Mouse (Mus musculus): Measurements from ENCODE around the gene Apbb2. TPM values are rescaled to one million over a fixed set of nuclear protein-coding genes. Genes with fewer than 3 reads are reported as not detected.

The Apbb2 gene
- polyA plus RNA-seq, 1 experiment from 2014 or later: 38.5 TPM

DNA sequence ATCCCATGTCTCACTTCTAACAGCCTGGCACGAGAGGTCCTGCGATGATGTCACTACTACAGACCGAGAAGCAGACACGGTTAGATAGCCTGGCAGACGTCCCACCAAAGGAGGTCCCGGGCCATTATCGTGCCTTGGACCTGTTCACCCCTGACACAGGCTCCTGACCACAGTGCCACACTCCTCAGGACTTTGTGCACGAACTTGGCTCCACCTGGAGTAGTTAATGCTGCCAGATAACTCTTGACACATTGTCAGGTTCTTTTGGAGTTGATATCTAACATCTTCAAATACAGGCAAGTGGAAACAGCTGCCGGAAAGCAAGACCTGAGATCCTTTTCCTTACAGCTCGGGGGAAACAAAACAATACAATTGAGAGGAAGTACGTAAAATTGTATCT is 148.9 kb downstream of the Apbb2 start:
- no peaks in the 10 kb centered on the region for H3K36me3 ChIP-seq (ENCODE audit: control insufficient read depth, insufficient read depth, low read length)
- H3K4me2 ChIP-seq (ENCODE audit: low read depth, severe bottlenecking): no peak overlapping the region
- H3K9me3 ChIP-seq (ENCODE audit: control insufficient read depth, low read length): no peaks in the 10 kb centered on the region
- H3K9ac ChIP-seq (ENCODE audit: low read length): no peak overlapping the region
- H3K4me1 ChIP-seq (ENCODE audit: control insufficient read depth, insufficient read depth, low read length): no peaks in the 10 kb centered on the region
- no peak overlapping the region for H3K4me3 ChIP-seq (ENCODE audit: low read depth, low read length)
- H3K27ac ChIP-seq (replicated peaks; ENCODE audit: low read depth, low read length): no peak overlapping the region; the same call in 1 of the 2 replicates
- WGBS: 79% methylated on average over 11 of the region's 11 CpGs
- ATAC-seq (ENCODE audit: insufficient number of reproducible peaks, low FRiP score, low TSS enrichment, low read depth) (no peak), DNase-seq (ENCODE audit: low spot score) (no peak)
- H3K27me3 ChIP-seq (ENCODE audit: control insufficient read depth, insufficient read depth, low read length): no peaks in the 10 kb centered on the region

- H3K9ac ChIP-seq (ENCODE audit: low read length): no peak overlapping the region
- H3K27ac ChIP-seq (replicated peaks; ENCODE audit: low read depth, low read length): no peak overlapping the region
- DNase-seq (ENCODE audit: low spot score): no peak
- ATAC-seq (ENCODE audit: insufficient number of reproducible peaks, low FRiP score, low TSS enrichment, low read depth): no peak
- no peak overlapping the region for H3K4me3 ChIP-seq (ENCODE audit: low read depth, low read length)
- H3K4me1 ChIP-seq (ENCODE audit: control insufficient read depth, insufficient read depth, low read length): no peaks in the 10 kb centered on the region; the same call in 1 of the 2 replicates
- H3K27me3 ChIP-seq (ENCODE audit: control insufficient read depth, insufficient read depth, low read length): no peaks in the 10 kb centered on the region
- no peaks in the 10 kb centered on the region for H3K9me3 ChIP-seq (ENCODE audit: control insufficient read depth, low read length)
- H3K36me3 ChIP-seq (ENCODE audit: control insufficient read depth, insufficient read depth, low read length): no peaks in the 10 kb centered on the region
- H3K4me2 ChIP-seq (ENCODE audit: low read depth, severe bottlenecking): no peak overlapping the region
- 63% methylated on average over 4 of the region's 4 CpGs for WGBS
Observed at GRCm38 (mm10) chr5:66468331-66469001, 150.1 kb downstream of the Apbb2 start.

GRCm38 (mm10) chr5:66462665-66463064 is 155.9 kb downstream of the Apbb2 start:
- DNase-seq (ENCODE audit: low spot score): no peak
- ATAC-seq (ENCODE audit: insufficient number of reproducible peaks, low FRiP score, low TSS enrichment, low read depth): no peak
- Histone ChIP-seq H3K36me3 (ENCODE audit: control insufficient read depth, insufficient read depth, low read length) (no peaks in the 10 kb centered on the region), H3K9me3 (ENCODE audit: control insufficient read depth, low read length) (no peaks in the 10 kb centered on the region), H3K4me1 (ENCODE audit: control insufficient read depth, insufficient read depth, low read length) (no peaks in the 10 kb centered on the region; the same call in 1 of the 2 replicates), H3K27ac (replicated peaks; ENCODE audit: low read depth, low read length) (no peak overlapping the region), H3K27me3 (ENCODE audit: control insufficient read depth, insufficient read depth, low read length) (no peaks in the 10 kb centered on the region), H3K9ac (ENCODE audit: low read length) (no peak overlapping the region), H3K4me3 (ENCODE audit: low read depth, low read length) (no peak overlapping the region), H3K4me2 (ENCODE audit: low read depth, severe bottlenecking) (no peak overlapping the region)
- WGBS: 75% methylated on average over 8 of the region's 8 CpGs

DNA sequence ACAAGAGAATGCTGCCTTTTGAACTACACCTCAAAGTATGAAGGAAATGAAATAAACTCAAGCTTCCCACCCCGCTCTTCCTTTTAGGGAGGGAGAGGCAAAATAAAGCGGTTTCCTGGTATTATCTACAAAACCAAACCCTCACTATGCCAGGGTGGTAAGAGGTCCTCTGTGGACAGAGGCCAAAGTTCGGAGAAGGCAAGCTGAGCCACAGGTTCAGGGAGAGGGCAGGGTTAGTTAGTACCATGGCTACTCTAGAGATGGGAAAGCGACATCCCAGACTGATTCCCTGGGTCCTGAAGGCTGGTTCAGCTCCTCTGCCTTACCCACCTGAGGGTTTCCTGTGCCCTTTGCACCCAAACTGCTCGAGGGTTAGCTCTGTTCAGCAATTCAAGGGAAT is 159.7 kb downstream of the Apbb2 start:
- Histone ChIP-seq H3K9ac (ENCODE audit: low read length) (no peak overlapping the region), H3K4me3 (ENCODE audit: low read depth, low read length) (no peak overlapping the region), H3K36me3 (ENCODE audit: control insufficient read depth, insufficient read depth, low read length) (no peaks in the 10 kb centered on the region), H3K9me3 (ENCODE audit: control insufficient read depth, low read length) (no peaks in the 10 kb centered on the region), H3K27ac (replicated peaks; ENCODE audit: low read depth, low read length) (no peak overlapping the region), H3K4me2 (ENCODE audit: low read depth, severe bottlenecking) (no peak overlapping the region), H3K4me1 (ENCODE audit: control insufficient read depth, insufficient read depth, low read length) (no peaks in the 10 kb centered on the region; the same call in 1 of the 2 replicates), H3K27me3 (ENCODE audit: control insufficient read depth, insufficient read depth, low read length) (no peaks in the 10 kb centered on the region)
- DNase-seq (ENCODE audit: low spot score) (no peak), ATAC-seq (ENCODE audit: insufficient number of reproducible peaks, low FRiP score, low TSS enrichment, low read depth) (no peak)
- 87% methylated on average over 5 of the region's 5 CpGs for WGBS

- WGBS: 89% methylated on average over 5 of the region's 5 CpGs
- H3K36me3 ChIP-seq (ENCODE audit: control insufficient read depth, insufficient read depth, low read length): no peaks in the 10 kb centered on the region; the same call in 1 of the 2 replicates
Observed at GRCm38 (mm10) chr5:66455271-66455670, 163.3 kb downstream of the Apbb2 start.

GRCm38 (mm10) chr5:66454826-66455225 is 163.8 kb downstream of the Apbb2 start:
- H3K9me3 ChIP-seq (ENCODE audit: control insufficient read depth, low read length): no peaks in the 10 kb centered on the region
- no peak overlapping the region for H3K4me3 ChIP-seq (ENCODE audit: low read depth, low read length)
- ATAC-seq (ENCODE audit: insufficient number of reproducible peaks, low FRiP score, low TSS enrichment, low read depth) (no peak), DNase-seq (ENCODE audit: low spot score) (no peak)
- H3K27ac ChIP-seq (replicated peaks; ENCODE audit: low read depth, low read length): no peak overlapping the region
- H3K4me2 ChIP-seq (ENCODE audit: low read depth, severe bottlenecking): no peak overlapping the region
- H3K4me1 ChIP-seq (ENCODE audit: control insufficient read depth, insufficient read depth, low read length): no peaks in the 10 kb centered on the region
- 85% methylated on average over 4 of the region's 4 CpGs for WGBS
- H3K36me3 ChIP-seq (ENCODE audit: control insufficient read depth, insufficient read depth, low read length): no peaks in the 10 kb centered on the region; the same call in 1 of the 2 replicates
- no peak overlapping the region for H3K9ac ChIP-seq (ENCODE audit: low read length)
- H3K27me3 ChIP-seq (ENCODE audit: control insufficient read depth, insufficient read depth, low read length): no peaks in the 10 kb centered on the region

More at GRCm38 (mm10) chr5:66455271-66455670, 163.3 kb downstream of the Apbb2 start:
- no peaks in the 10 kb centered on the region for H3K4me1 ChIP-seq (ENCODE audit: control insufficient read depth, insufficient read depth, low read length)
- H3K9ac ChIP-seq (ENCODE audit: low read length): no peak overlapping the region
- H3K4me3 ChIP-seq (ENCODE audit: low read depth, low read length): no peak overlapping the region
- no peak for ATAC-seq (ENCODE audit: insufficient number of reproducible peaks, low FRiP score, low TSS enrichment, low read depth)
- no peak overlapping the region for H3K4me2 ChIP-seq (ENCODE audit: low read depth, severe bottlenecking)
- H3K27me3 ChIP-seq (ENCODE audit: control insufficient read depth, insufficient read depth, low read length): no peaks in the 10 kb centered on the region
- H3K9me3 ChIP-seq (ENCODE audit: control insufficient read depth, low read length): no peaks in the 10 kb centered on the region
- no peak for DNase-seq (ENCODE audit: low spot score)
- no peak overlapping the region for H3K27ac ChIP-seq (replicated peaks; ENCODE audit: low read depth, low read length)

GRCm38 (mm10) chr5:66453106-66453505 is 165.5 kb downstream of the Apbb2 start:
- H3K4me1 ChIP-seq (ENCODE audit: control insufficient read depth, insufficient read depth, low read length): no peaks in the 10 kb centered on the region
- no peaks in the 10 kb centered on the region for H3K27me3 ChIP-seq (ENCODE audit: control insufficient read depth, insufficient read depth, low read length)
- WGBS: 78% methylated on average over 4 of the region's 4 CpGs
- no peak overlapping the region for H3K27ac ChIP-seq (replicated peaks; ENCODE audit: low read depth, low read length)
- ATAC-seq (ENCODE audit: insufficient number of reproducible peaks, low FRiP score, low TSS enrichment, low read depth): no peak
- H3K4me2 ChIP-seq (ENCODE audit: low read depth, severe bottlenecking): no peak overlapping the region
- H3K36me3 ChIP-seq (ENCODE audit: control insufficient read depth, insufficient read depth, low read length): no peaks in the 10 kb centered on the region; the same call in 1 of the 2 replicates
- H3K9me3 ChIP-seq (ENCODE audit: control insufficient read depth, low read length): no peaks in the 10 kb centered on the region
- no peak overlapping the region for H3K9ac ChIP-seq (ENCODE audit: low read length)
- DNase-seq (ENCODE audit: low spot score): no peak
- H3K4me3 ChIP-seq (ENCODE audit: low read depth, low read length): no peak overlapping the region

DNA sequence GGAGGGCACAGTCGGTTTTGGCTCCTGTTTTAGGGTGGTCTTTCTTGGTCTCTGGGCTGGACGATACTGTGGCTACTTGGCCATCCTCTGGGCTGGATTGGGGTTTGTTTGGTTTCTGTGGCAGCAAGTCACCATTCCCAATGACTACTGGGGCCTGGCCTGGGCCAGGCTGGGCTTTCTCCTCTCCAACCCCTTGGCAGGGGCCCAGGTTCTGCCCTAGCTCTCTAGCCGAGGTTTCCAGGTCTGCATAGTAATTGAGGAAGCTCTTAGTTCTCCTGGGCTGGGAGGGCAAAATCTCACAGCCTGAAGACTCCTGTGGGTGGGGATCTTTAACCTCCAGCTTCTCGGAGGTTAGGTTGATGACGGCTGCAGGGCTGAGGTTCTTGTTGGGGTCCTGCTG is 167.0 kb downstream of the Apbb2 start:
- Histone ChIP-seq H3K4me2 (ENCODE audit: low read depth, severe bottlenecking) (no peak overlapping the region), H3K36me3 (ENCODE audit: control insufficient read depth, insufficient read depth, low read length) (no peaks in the 10 kb centered on the region; the same call in 1 of the 2 replicates), H3K4me3 (ENCODE audit: low read depth, low read length) (no peak overlapping the region), H3K27ac (replicated peaks; ENCODE audit: low read depth, low read length) (no peak overlapping the region), H3K27me3 (ENCODE audit: control insufficient read depth, insufficient read depth, low read length) (no peaks in the 10 kb centered on the region), H3K4me1 (ENCODE audit: control insufficient read depth, insufficient read depth, low read length) (no peaks in the 10 kb centered on the region), H3K9ac (ENCODE audit: low read length) (no peak overlapping the region), H3K9me3 (ENCODE audit: control insufficient read depth, low read length) (no peaks in the 10 kb centered on the region)
- DNase-seq (ENCODE audit: low spot score): no peak
- 96% methylated on average over 5 of the region's 5 CpGs for WGBS
- no peak for ATAC-seq (ENCODE audit: insufficient number of reproducible peaks, low FRiP score, low TSS enrichment, low read depth)

DNA sequence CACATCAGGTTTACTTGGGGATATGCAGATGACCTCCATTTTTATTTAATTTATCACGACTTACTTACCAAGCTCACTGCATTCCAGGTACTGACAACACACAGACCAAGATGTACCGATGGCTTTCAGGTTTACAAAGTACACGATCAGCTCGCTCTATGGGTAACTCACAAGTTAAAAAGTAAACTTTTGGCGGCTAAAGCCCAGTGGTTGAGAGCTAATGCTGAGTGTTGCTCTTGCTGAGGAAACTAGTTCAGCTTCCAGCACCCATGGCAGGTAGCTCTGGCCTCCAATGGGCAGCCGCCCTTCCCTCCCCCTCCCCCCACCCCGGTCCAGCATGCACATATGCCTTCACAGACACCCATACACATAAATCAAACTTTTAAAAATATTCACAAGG is 173.1 kb downstream of the Apbb2 start:
- no peaks in the 10 kb centered on the region for H3K36me3 ChIP-seq (ENCODE audit: control insufficient read depth, insufficient read depth, low read length)
- H3K4me3 ChIP-seq (ENCODE audit: low read depth, low read length): no peak overlapping the region
- no peak overlapping the region for H3K4me2 ChIP-seq (ENCODE audit: low read depth, severe bottlenecking)
- DNase-seq (ENCODE audit: low spot score): no peak
- H3K4me1 ChIP-seq (ENCODE audit: control insufficient read depth, insufficient read depth, low read length): no peaks in the 10 kb centered on the region
- no peak overlapping the region for H3K27ac ChIP-seq (replicated peaks; ENCODE audit: low read depth, low read length)
- no peaks in the 10 kb centered on the region for H3K27me3 ChIP-seq (ENCODE audit: control insufficient read depth, insufficient read depth, low read length)
- no peaks in the 10 kb centered on the region for H3K9me3 ChIP-seq (ENCODE audit: control insufficient read depth, low read length)
- 94% methylated on average over 7 of the region's 7 CpGs for WGBS
- no peak overlapping the region for H3K9ac ChIP-seq (ENCODE audit: low read length)
- no peak for ATAC-seq (ENCODE audit: insufficient number of reproducible peaks, low FRiP score, low TSS enrichment, low read depth)
